Mouse (Mus musculus): Measurements from ENCODE around the gene Ccl19. TPM values are rescaled to one million over a fixed set of nuclear protein-coding genes. Genes with fewer than 3 reads are reported as not detected.
"Not testable (repeated sequence)": the region's sequence is repeated elsewhere in the genome, so short reads cannot be mapped to it uniquely, and the experiment has no call there.

Ccl19 gene
- total RNA-seq (2021): under 1 TPM in 1 of 2 experiments, not detected in 1; 0.96 TPM
- long read RNA-seq: 0 reads

- DNase-seq (ENCODE audit: low spot score in 2 of 2): not testable (repeated sequence)
These were observed at the start of gene Ccl19 for GRCm38 (mm10) chr4:42756477-42756876. TSS of gene Ccl19 (minus strand) at chr4:42756577.

- DNase-seq (ENCODE audit: low spot score in 2 of 2): not testable (repeated sequence)
These were observed 17.5 kb upstream of the Ccl19 start, which contains the start of gene Ccl21a for GRCm38 (mm10) chr4:42773893-42774292. TSS of gene Ccl21a (minus strand) at chr4:42773993.

GRCm38 (mm10) chr4:42735245-42735644, 21.1 kb downstream of the Ccl19 start, which contains the start of gene 4930578G10Rik:
TSS of gene 4930578G10Rik (plus strand) at chr4:42735545.
- DNase-seq (ENCODE audit: low spot score in 2 of 2): not testable (repeated sequence)

Other genes with a start within 250 kb of the Ccl19 start
- not detected for gene Fam205a2, start 228.4 kb downstream of the Ccl19 start, total RNA-seq (2021)
- not detected for gene Gm10591, start 144.4 kb downstream of the Ccl19 start, total RNA-seq (2021)
- 10 to 100 TPM; 11.5 to 12.2 TPM for gene Gm2564, start 126.9 kb downstream of the Ccl19 start, total RNA-seq (2021)
- gene Ccl27b, start 101.3 kb downstream of the Ccl19 start, total RNA-seq (2021): 1 to 10 TPM in 1 of 2 experiments, not detected in 1; 1.6 TPM
- not detected for gene Il11ra2, start 94.7 kb downstream of the Ccl19 start, total RNA-seq (2021)
- 1 to 10 TPM; 1.4 to 2.5 TPM for gene 4930578G10Rik, start 21.0 kb downstream of the Ccl19 start, total RNA-seq (2021)
- gene Ccl21a, start 17.4 kb upstream of the Ccl19 start, total RNA-seq (2021): not detected
- gene Fam205a1, start 97.3 kb upstream of the Ccl19 start, total RNA-seq (2021): under 1 TPM in 1 of 2 experiments, not detected in 1; 0.22 TPM
- gene Gm12394, start 100.2 kb upstream of the Ccl19 start, total RNA-seq (2021): 1 to 10 TPM in 1 of 2 experiments, under 1 TPM in 1; 0.91 to 1.4 TPM
- under 1 TPM in 1 of 2 experiments, not detected in 1; 0.38 TPM for gene Fam205c, start 117.7 kb upstream of the Ccl19 start, total RNA-seq (2021)
- 100 to 1,000 TPM; 129 to 142 TPM for gene Phf24, start 160.1 kb upstream of the Ccl19 start, total RNA-seq (2021)
- 100 to 1,000 TPM; 192 to 205 TPM for gene Dnajb5, start 193.2 kb upstream of the Ccl19 start, total RNA-seq (2021)
- gene 1700022I11Rik, start 213.0 kb upstream of the Ccl19 start, total RNA-seq (2021): not detected
- 100 to 1,000 TPM; 249 to 263 TPM for gene Vcp, start 243.9 kb upstream of the Ccl19 start, total RNA-seq (2021)